Mouse (Mus musculus) CH12.LX (cell line): ENCODE results near the gene Fig4. TPM values are rescaled to one million over a fixed set of nuclear protein-coding genes. Genes with fewer than 3 reads are reported as not detected.

ENCODE experiments used
- DNase-seq: peaks from one replicate; pipeline ENCODE4 v3.0.0-alpha.2; 2013; ENCODE audit errors: extremely low read depth
- H3K27ac ChIP-seq: 2 replicates; pipeline ENCODE4 v1.5.1; 2012; ENCODE audit warnings: low read depth, mild to moderate bottlenecking, control low read depth, moderate library complexity; ENCODE audit not compliant: insufficient read depth
- H3K27me3 ChIP-seq: replicated peaks from 2 replicates; pipeline ENCODE3; 2012; ENCODE audit warnings: inconsistent platforms
- H3K36me3 ChIP-seq, 2 experiments: replicated peaks in 1 of 2; 2 replicates each; pipeline versions ENCODE3 to v1.6.1; 2012; ENCODE audit warnings: inconsistent platforms in 1 of 2, low read length in 1 of 2, mild to moderate bottlenecking in 1 of 2, mixed read lengths in 1 of 2, moderate library complexity in 1 of 2; ENCODE audit not compliant: control insufficient read depth in 1 of 2, insufficient read depth in 1 of 2
- H3K4me1 ChIP-seq, 2 experiments: 2 replicates each; pipeline ENCODE4 v1.6.1; 2012; ENCODE audit warnings: inconsistent platforms in 1 of 2, moderate library complexity in 1 of 2; ENCODE audit not compliant: insufficient read depth in 2 of 2, control insufficient read depth in 1 of 2
- H3K4me2 ChIP-seq: 2 replicates; pipeline ENCODE4 v1.6.1; 2012; ENCODE audit warnings: low read depth, mild to moderate bottlenecking, control low read depth; ENCODE audit not compliant: poor library complexity, insufficient read depth, severe bottlenecking
- H3K4me3 ChIP-seq, 3 experiments: fragments of 150-350 bp in 1 of 3; sonication (generic) in 1 of 3; replicated peaks in 1 of 3; 2 replicates each; pipeline versions ENCODE3 to v1.5.1; 2011 to 2012; ENCODE audit warnings: low read depth in 2 of 3, low read length in 2 of 3, mild to moderate bottlenecking in 2 of 3, moderate library complexity in 2 of 3, control low read depth in 1 of 3, improper control_type of control experiment in 1 of 3, inconsistent platforms in 1 of 3, mixed read lengths in 1 of 3; ENCODE audit not compliant: poor library complexity in 1 of 3
- H3K79me2 ChIP-seq: replicated peaks from 2 replicates; pipeline ENCODE4 v1.6.1; 2012; ENCODE audit warnings: mild to moderate bottlenecking, moderate library complexity; ENCODE audit not compliant: control insufficient read depth, poor library complexity, insufficient read depth, severe bottlenecking; ENCODE audit errors: extremely low read depth
- H3K9ac ChIP-seq: 2 replicates; pipeline ENCODE4 v1.6.1; 2012; ENCODE audit warnings: low read depth, mild to moderate bottlenecking, control low read depth, moderate library complexity; ENCODE audit not compliant: insufficient read depth
- H3K9me3 ChIP-seq: replicated peaks from 2 replicates; pipeline ENCODE3; 2012; ENCODE audit warnings: low read length, inconsistent platforms, mixed read lengths
- BHLHE40 ChIP-seq: IDR thresholded peaks from 2 replicates; pipeline ENCODE4 v1.6.1; 2011; ENCODE audit warnings: mild to moderate bottlenecking, low read depth, low read length, improper control_type of control experiment
- CTCF ChIP-seq, 2 experiments: IDR thresholded peaks in 1 of 2; conservative IDR thresholded peaks in 1 of 2; 2 replicates each; pipeline ENCODE4 v1.5.1; 2011 to 2012; ENCODE audit warnings: low read depth in 2 of 2, low read length in 2 of 2, improper control_type of control experiment in 1 of 2, inconsistent platforms in 1 of 2, mild to moderate bottlenecking in 1 of 2, moderate library complexity in 1 of 2
- E2F4 ChIP-seq: IDR thresholded peaks from 2 replicates; pipeline ENCODE4 v1.6.1; 2011; ENCODE audit warnings: low read depth, low read length, improper control_type of control experiment; ENCODE audit not compliant: insufficient replicate concordance
- EP300 ChIP-seq: IDR thresholded peaks from 2 replicates; pipeline ENCODE4 v1.6.1; 2011; ENCODE audit warnings: low read length, improper control_type of control experiment
- JUND ChIP-seq: conservative IDR thresholded peaks from 2 replicates; pipeline ENCODE4 v1.6.1; 2011; ENCODE audit warnings: low read depth, low read length, improper control_type of control experiment
- MAFK ChIP-seq: IDR thresholded peaks from 2 replicates; pipeline ENCODE4 v1.6.1; 2011; ENCODE audit warnings: low read length, improper control_type of control experiment; ENCODE audit not compliant: insufficient replicate concordance
- MAX ChIP-seq: IDR thresholded peaks from 2 replicates; pipeline ENCODE4 v1.6.1; 2011; ENCODE audit warnings: low read length, improper control_type of control experiment
- MAZ ChIP-seq: IDR thresholded peaks from 2 replicates; pipeline ENCODE4 v1.6.1; 2012; ENCODE audit warnings: low read depth, mild to moderate bottlenecking, inconsistent platforms, low read length, improper control_type of control experiment, moderate library complexity
- NELFE ChIP-seq: IDR thresholded peaks from 2 replicates; pipeline ENCODE4 v1.6.1; 2011; ENCODE audit warnings: low read depth, low read length, improper control_type of control experiment
- PAX5 ChIP-seq: IDR thresholded peaks from 2 replicates; pipeline ENCODE4 v1.6.1; 2012; ENCODE audit warnings: low read length, inconsistent platforms, mixed read lengths
- POLR2A ChIP-seq: IDR thresholded peaks from 2 replicates; pipeline ENCODE4 v1.6.1; 2011; ENCODE audit warnings: low read depth, mild to moderate bottlenecking, improper control_type of control experiment, low read length
- RAD21 ChIP-seq: IDR thresholded peaks from 2 replicates; pipeline ENCODE4 v1.6.1; 2011; ENCODE audit warnings: low read depth, mild to moderate bottlenecking, low read length, improper control_type of control experiment, moderate library complexity
- TCF12 ChIP-seq: IDR thresholded peaks from 2 replicates; pipeline ENCODE4 v1.6.1; 2014; ENCODE audit warnings: low read depth, mild to moderate bottlenecking, inconsistent platforms, low read length, improper control_type of control experiment
- UBTF ChIP-seq: IDR thresholded peaks from 2 replicates; pipeline ENCODE4 v1.6.1; 2012; ENCODE audit warnings: low read depth, mild to moderate bottlenecking, inconsistent platforms, low read length, improper control_type of control experiment, moderate library complexity
- USF1 ChIP-seq: IDR thresholded peaks from 2 replicates; pipeline ENCODE4 v1.6.1; 2014; ENCODE audit warnings: low read depth, mild to moderate bottlenecking, inconsistent platforms, low read length, improper control_type of control experiment
- ZC3H11A ChIP-seq: IDR thresholded peaks from 2 replicates; pipeline ENCODE4 v1.6.1; 2012; ENCODE audit warnings: low read depth, mild to moderate bottlenecking, inconsistent platforms, low read length, improper control_type of control experiment
- ZKSCAN1 ChIP-seq: IDR thresholded peaks from 2 replicates; pipeline ENCODE4 v1.6.1; 2012; ENCODE audit warnings: low read depth, inconsistent platforms, low read length, improper control_type of control experiment, borderline replicate concordance
- ZMIZ1 ChIP-seq: IDR thresholded peaks from 2 replicates; pipeline ENCODE4 v1.6.1; 2012; ENCODE audit warnings: low read depth, mild to moderate bottlenecking, inconsistent platforms, low read length, improper control_type of control experiment
- ZNF384 ChIP-seq: IDR thresholded peaks from 2 replicates; pipeline ENCODE4 v1.6.1; 2012; ENCODE audit warnings: low read depth, low read length, improper control_type of control experiment, inconsistent platforms
- dilution Hi-C: fragments of 300-500 bp; cut with MboI; formaldehyde crosslinking; loops from 2 replicates; pipeline ENCODE4 v1.14.3; 2020; ENCODE audit warnings: low sequenced_read_pairs; ENCODE audit not compliant: extremely low pct_unique_long_range_greater_than_20kb, extremely low pct_ligation_motif_present
- in situ Hi-C: fragments of 300-500 bp; cut with MboI; formaldehyde crosslinking; loops from 3 replicates; pipeline ENCODE4 v1.14.3; 2019; ENCODE audit warnings: low sequenced_read_pairs, low pct_ligation_motif_present, low pct_unique_long_range_greater_than_20kb, mixed read lengths
- polyA plus RNA-seq: library from polyadenylated mRNA; unstranded; fragments of >175 nt; gene quantifications from 2 replicates; pipeline ENCODE4 v1.2.1, GENCODE M21; 2012; ENCODE audit warnings: low read depth; ENCODE audit not compliant: insufficient read length
- total RNA-seq, 2 experiments: library from RNA; depleted of rRNA; stranded (reverse); fragments of 300-350 nt in 1 of 2; fragments of >200 nt in 1 of 2; gene quantifications; 2 replicates each; pipeline ENCODE4 v1.2.3; 2012 to 2014

The Fig4 gene
- total and polyA plus RNA-seq, 3 experiments, result 22.6 to 39.6 (median 35.4) TPM

- TF ChIP-seq TCF12 (no peak), PAX5 (no peak), E2F4 (no peak), MAZ (no peak), ZKSCAN1 (no peak), USF1 (no peak), ZMIZ1 (no peak), UBTF (no peak)
- H3K27ac ChIP-seq, result no peak overlapping the region
- dilution Hi-C loops, result no loop called here
Observed at GRCm38 (mm10) chr10:41214083-41214482, 89.0 kb downstream of the Fig4 start.

GRCm38 (mm10) chr10:41209538-41209937, 93.5 kb downstream of the Fig4 start:
- Histone ChIP-seq H3K4me2 (no peak overlapping the region), H3K36me3 (peaks cover 0 to 57% of the 10 kb centered on the region in 2 experiments), H3K9me3 (no peaks in the 10 kb centered on the region), H3K79me2 (no peaks in the 10 kb centered on the region), H3K27ac (no peak overlapping the region), H3K4me3 (no peak overlapping the region), H3K4me1 (no peaks in the 10 kb centered on the region), H3K27me3 (no peaks in the 10 kb centered on the region), H3K9ac (no peak overlapping the region)
- TF ChIP-seq POLR2A (no peak), ZNF384 (no peak), NELFE (no peak), MAX (no peak), BHLHE40 (no peak)
- in situ Hi-C loops, result no loop called here
- no peak for DNase-seq
- dilution Hi-C loops, result no loop called here

More at GRCm38 (mm10) chr10:41214083-41214482, 89.0 kb downstream of the Fig4 start:
- H3K9me3 ChIP-seq, result no peaks in the 10 kb centered on the region
- H3K4me1 ChIP-seq, result no peaks in the 10 kb centered on the region
- H3K36me3 ChIP-seq, result peaks cover 4 to 63% of the 10 kb centered on the region in 2 experiments
- in situ Hi-C loops, result no loop called here
- no peak overlapping the region for H3K4me2 ChIP-seq
- H3K4me3 ChIP-seq, result no peak overlapping the region
- H3K79me2 ChIP-seq, result no peaks in the 10 kb centered on the region
- no peak for DNase-seq
- no peaks in the 10 kb centered on the region for H3K27me3 ChIP-seq
- no peak overlapping the region for H3K9ac ChIP-seq

DNA sequence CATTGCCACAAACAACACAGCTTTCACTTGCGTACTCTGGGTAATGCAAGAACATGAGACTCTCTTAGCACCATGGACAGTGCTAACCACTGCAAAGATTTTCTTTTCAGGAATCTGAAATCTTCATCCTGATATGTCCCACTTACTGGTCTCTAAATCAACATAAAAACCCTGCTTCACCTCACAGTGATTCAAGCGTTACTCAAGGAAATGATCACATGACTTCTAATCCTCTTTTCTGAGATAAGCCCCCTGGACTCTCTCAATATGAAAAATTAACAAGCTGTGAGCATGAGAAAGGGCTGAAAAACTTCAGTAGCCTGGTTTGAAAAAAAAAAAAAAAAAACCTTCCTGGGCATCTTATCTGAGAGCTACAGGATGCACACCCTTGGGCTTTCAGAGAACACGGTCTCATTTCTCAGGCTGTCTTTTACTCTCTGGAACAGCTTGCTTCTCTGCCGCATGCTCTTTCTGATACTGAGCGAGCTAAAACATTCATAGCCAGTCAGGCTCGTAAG, 94.1 kb downstream of the Fig4 start:
- Histone ChIP-seq H3K27me3 (no peaks in the 10 kb centered on the region), H3K4me3 (no peak overlapping the region), H3K9ac (no peak overlapping the region), H3K4me2 (no peak overlapping the region), H3K36me3 (peaks cover 0 to 61% of the 10 kb centered on the region in 2 experiments), H3K27ac (no peak overlapping the region), H3K9me3 (no peaks in the 10 kb centered on the region), H3K79me2 (no peaks in the 10 kb centered on the region), H3K4me1 (no peaks in the 10 kb centered on the region)
- in situ Hi-C loops (no loop called here), dilution Hi-C loops (no loop called here)
- TF ChIP-seq RAD21 (no peak), EP300 (no peak), TCF12 (no peak), ZC3H11A (no peak), JUND (no peak), MAFK (no peak), CTCF (conservative IDR thresholded peaks at IDR 0.05 in 1 of 2, IDR thresholded peaks at IDR 0.05 in 1 of 2; ENCODE audit: low read depth in 2 of 2, low read length in 2 of 2) (no peak)
- no peak for DNase-seq
